14 mouse cellular contexts compared by ENCODE assay signal in genomic region chr6:39551981-39552636, GRCm38 (mm10). TPM values are rescaled to one million over a fixed set of nuclear protein-coding genes. Genes with fewer than 3 reads are reported as not detected.
DNase-seq lines count a peak whose midpoint lies in the region; ATAC-seq and TF ChIP-seq lines count a peak whose summit lies in the region.
"Had no signal": no experiment of that assay in that cellular context is flagged by ENCODE, and none has a peak within 500 bp of the region (broad histone marks: within the 10 kb centered on the region; RNA-seq: fewer than 3 reads in every experiment).

No protein-coding gene starts in this region.

- no peaks in the 10 kb centered on the region for H3K36me3 ChIP-seq in hindbrain, postnatal 0 days (ENCODE audit: insufficient read depth, low read length)
- H3K36me3 ChIP-seq in hindbrain, embryonic 11.5 days (ENCODE audit: control insufficient read depth, insufficient read depth, low read length) = no peaks in the 10 kb centered on the region
- no peaks in the 10 kb centered on the region for H3K36me3 ChIP-seq in forebrain, embryonic 11.5 days (ENCODE audit: control insufficient read depth, insufficient read depth, low read length)
- H3K36me3 ChIP-seq: liver, embryonic 15.5 days had no signal

- no peak overlapping the region for H3K4me2 ChIP-seq in hindbrain, postnatal 0 days (ENCODE audit: low read depth, low read length)
- H3K4me2 ChIP-seq in hindbrain, embryonic 11.5 days (replicated peaks; ENCODE audit: low read depth, low read length) = no peak overlapping the region
- no peak overlapping the region for H3K4me2 ChIP-seq in forebrain, embryonic 11.5 days (ENCODE audit: low read depth, low read length, severe bottlenecking)
- H3K4me2 ChIP-seq: heart, embryonic 12.5 days; liver, embryonic 15.5 days had no signal

- H3K4me3 ChIP-seq in hindbrain, postnatal 0 days (ENCODE audit: low read length) = no peak overlapping the region
- H3K4me3 ChIP-seq in hindbrain, embryonic 11.5 days (ENCODE audit: low read depth, low read length) = no peak overlapping the region
- H3K4me3 ChIP-seq in forebrain, embryonic 11.5 days (ENCODE audit: low read depth, low read length) = no peak overlapping the region
- H3K4me3 ChIP-seq: heart, embryonic 12.5 days; liver, embryonic 15.5 days had no signal

- TF ChIP-seq CTCF in hindbrain, postnatal 0 days (IDR thresholded peaks at IDR 0.05; ENCODE audit: low read depth) = no peak

- 51% methylated on average over 8 of the region's 8 CpGs for WGBS in hindbrain, postnatal 0 days
- WGBS in hindbrain, embryonic 11.5 days = 57% methylated on average over 8 of the region's 8 CpGs
- 71% methylated on average over 8 of the region's 8 CpGs for WGBS in forebrain, embryonic 11.5 days

- DNase-seq in adrenal gland, adult (ENCODE audit: inconsistent age in 2 of 2, low spot score in 1 of 2) = peak; percentile 47 to 63
- no peak for DNase-seq in adrenal gland, postnatal 4 days (ENCODE audit: low spot score in 2 of 2)
- DNase-seq in hindbrain, postnatal 0 days (ENCODE audit: low spot score) = no peak
- no peak for DNase-seq in hindbrain, embryonic 11.5 days (ENCODE audit: low spot score)
- DNase-seq in 3T3-L1 (ENCODE audit: low read depth, low spot score) = peak; percentile 80
- DNase-seq in adrenal gland, postnatal 25 days = peak; percentile 46
- DNase-seq in cerebellum, adult 9-11 months = no peak
- no peak for DNase-seq in forebrain, embryonic 11.5 days (ENCODE audit: low spot score)
- DNase-seq: kidney, adult 9 months; thymus, postnatal 4 days had no signal

- no peak for ATAC-seq in hindbrain, postnatal 0 days
- ATAC-seq in hindbrain, embryonic 11.5 days (ENCODE audit: low FRiP score) = no peak
- ATAC-seq in forebrain, embryonic 11.5 days (replicated peaks; ENCODE audit: low FRiP score) = no peak

- H3K27me3 ChIP-seq in hindbrain, postnatal 0 days (ENCODE audit: insufficient read depth, low read length) = no peaks in the 10 kb centered on the region
- no peaks in the 10 kb centered on the region for H3K27me3 ChIP-seq in hindbrain, embryonic 11.5 days (ENCODE audit: control insufficient read depth, insufficient read depth, low read length)
- H3K27me3 ChIP-seq in forebrain, embryonic 11.5 days (ENCODE audit: control insufficient read depth, insufficient read depth, low read length) = no peaks in the 10 kb centered on the region
- H3K27me3 ChIP-seq: heart, embryonic 12.5 days had no signal

- H3K9me3 ChIP-seq in hindbrain, postnatal 0 days (ENCODE audit: low read length) = no peaks in the 10 kb centered on the region
- no peaks in the 10 kb centered on the region for H3K9me3 ChIP-seq in hindbrain, embryonic 11.5 days (ENCODE audit: control insufficient read depth, low read length)
- no peaks in the 10 kb centered on the region for H3K9me3 ChIP-seq in forebrain, embryonic 11.5 days (ENCODE audit: control insufficient read depth, low read length)
- H3K9me3 ChIP-seq: heart, embryonic 12.5 days; liver, embryonic 15.5 days had no signal

- peaks cover 15% of the 10 kb centered on the region for H3K4me1 ChIP-seq in hindbrain, postnatal 0 days (ENCODE audit: insufficient read depth, low read length)
- H3K4me1 ChIP-seq in hindbrain, embryonic 11.5 days (replicated peaks; ENCODE audit: control insufficient read depth, insufficient read depth, low read length) = peaks cover 7% of the 10 kb centered on the region
- peaks cover 8% of the 10 kb centered on the region; the same call in 1 of the 2 replicates for H3K4me1 ChIP-seq in forebrain, embryonic 11.5 days (replicated peaks; ENCODE audit: control insufficient read depth, insufficient read depth, low read length)

- H3K27ac ChIP-seq in hindbrain, postnatal 0 days = peak overlapping the region; percentile 20; the same call in 1 of the 2 replicates
- no peak overlapping the region for H3K27ac ChIP-seq in hindbrain, embryonic 11.5 days (ENCODE audit: low read depth, low read length)
- no peak overlapping the region for H3K27ac ChIP-seq in forebrain, embryonic 11.5 days (ENCODE audit: low read depth, low read length)
- H3K27ac ChIP-seq: liver, embryonic 15.5 days had no signal

- no peak overlapping the region; the same call in 1 of the 2 replicates for H3K9ac ChIP-seq in hindbrain, postnatal 0 days (replicated peaks; ENCODE audit: low read length)
- H3K9ac ChIP-seq in hindbrain, embryonic 11.5 days (ENCODE audit: low read depth, low read length) = no peak overlapping the region
- H3K9ac ChIP-seq in forebrain, embryonic 11.5 days (ENCODE audit: low read length) = no peak overlapping the region
- H3K9ac ChIP-seq: heart, embryonic 12.5 days; liver, embryonic 15.5 days had no signal

RNA-seq across cellular contexts. Expression of gene Dennd2a, which starts 5.6 kb away (rescaled TPM):
- total RNA-seq in adrenal gland, postnatal 4 days (2021) = 10 to 100 TPM; 33.5 TPM
- 19.2 and 30.4 TPM in 2 replicates for total RNA-seq in hindbrain, postnatal 0 days (2014; rRNA removed)
- polyA plus RNA-seq in hindbrain, postnatal 0 days (2015; fragmentation: Nextera tagmentation; extraction: Ambion mirVana) = 13.2 and 14.6 TPM in 2 replicates
- 38.1 and 38.8 TPM in 2 replicates for polyA plus RNA-seq in hindbrain, embryonic 11.5 days (2014; fragmentation: Nextera tagmentation; extraction: Ambion mirVana)
- 10.8 and 11.9 TPM in 2 replicates for total RNA-seq in adrenal gland, postnatal 25 days (2021)
- polyA plus RNA-seq in forebrain, embryonic 11.5 days (2014; fragmentation: Nextera tagmentation; extraction: Ambion mirVana) = 42.0 and 42.5 TPM in 2 replicates

RNA-seq across cellular contexts. Expression of gene Adck2, which starts 21.6 kb away (rescaled TPM):
- total RNA-seq in adrenal gland, postnatal 4 days (2021) = 10 to 100 TPM; 31.4 to 32.8 TPM
- 14.8 and 18.8 TPM in 2 replicates for total RNA-seq in hindbrain, postnatal 0 days (2014; rRNA removed)
- polyA plus RNA-seq in hindbrain, postnatal 0 days (2015; fragmentation: Nextera tagmentation; extraction: Ambion mirVana) = 35.6 and 36.9 TPM in 2 replicates
- polyA plus RNA-seq in hindbrain, embryonic 11.5 days (2014; fragmentation: Nextera tagmentation; extraction: Ambion mirVana) = 23.9 and 29.3 TPM in 2 replicates
- total RNA-seq in adrenal gland, postnatal 25 days (2021) = 20.7 and 31.5 TPM in 2 replicates
- 23.2 and 26.6 TPM in 2 replicates for polyA plus RNA-seq in forebrain, embryonic 11.5 days (2014; fragmentation: Nextera tagmentation; extraction: Ambion mirVana)

RNA-seq across cellular contexts. Expression of gene Gm42420, which starts 33.4 kb away (rescaled TPM):
- 1 to 10 TPM in 1 of 2 experiments, not detected in 1; 2.4 TPM for total RNA-seq in adrenal gland, postnatal 4 days (2021)
- total RNA-seq in hindbrain, postnatal 0 days (2014; rRNA removed) = not detected in 2 replicates
- 1.3 and 2.5 TPM in 2 replicates for polyA plus RNA-seq in hindbrain, postnatal 0 days (2015; fragmentation: Nextera tagmentation; extraction: Ambion mirVana)
- polyA plus RNA-seq in hindbrain, embryonic 11.5 days (2014; fragmentation: Nextera tagmentation; extraction: Ambion mirVana) = 0.90 and 1.3 TPM in 2 replicates
- total RNA-seq in adrenal gland, postnatal 25 days (2021) = 2.2 TPM in 1 of 2 replicates, not detected in the other
- 4.7 TPM in 1 of 2 replicates, not detected in the other for polyA plus RNA-seq in forebrain, embryonic 11.5 days (2014; fragmentation: Nextera tagmentation; extraction: Ambion mirVana)
- total RNA-seq: left cerebral cortex, postnatal 10 days had no signal
- polyA plus RNA-seq: embryonic facial prominence, embryonic 11.5 days; heart, embryonic 12.5 days had no signal

RNA-seq across cellular contexts. Expression of gene Ndufb2, which starts 40.3 kb away (rescaled TPM):
- 100 to 1,000 TPM; 140 to 145 TPM for total RNA-seq in adrenal gland, postnatal 4 days (2021)
- total RNA-seq in hindbrain, postnatal 0 days (2014; rRNA removed) = 212 and 454 TPM in 2 replicates
- 664 and 698 TPM in 2 replicates for polyA plus RNA-seq in hindbrain, postnatal 0 days (2015; fragmentation: Nextera tagmentation; extraction: Ambion mirVana)
- polyA plus RNA-seq in hindbrain, embryonic 11.5 days (2014; fragmentation: Nextera tagmentation; extraction: Ambion mirVana) = 268 and 291 TPM in 2 replicates
- 167 and 208 TPM in 2 replicates for total RNA-seq in adrenal gland, postnatal 25 days (2021)
- polyA plus RNA-seq in forebrain, embryonic 11.5 days (2014; fragmentation: Nextera tagmentation; extraction: Ambion mirVana) = 217 and 222 TPM in 2 replicates

Comparison
In these comparisons a context has a peak if more than half of its experiments do, and no peak if none do; other contexts are left out.
1. DNase-seq: peak in adrenal gland, adult (2 of 2), 3T3-L1 (single experiment) and adrenal gland, postnatal 25 days (single experiment); none in adrenal gland, postnatal 4 days (0 of 2), hindbrain, postnatal 0 days (single experiment), hindbrain, embryonic 11.5 days (single experiment), cerebellum, adult 9-11 months (single experiment) and forebrain, embryonic 11.5 days (single experiment).